Mouse (Mus musculus): ENCODE results near the gene Kntc1.
"Not testable (repeated sequence)": the region's sequence is repeated elsewhere in the genome, so short reads cannot be mapped to it uniquely, and the experiment has no call there.

Kntc1 gene

GRCm38 (mm10) chr5:123749065-123750064 is at the start of gene Kntc1, which contains the start of gene Rsrc2:
Kntc1 (plus strand) TSS chr5:123749716.
Rsrc2 (minus strand) TSS chr5:123749414.
- peak; percentile 97 for DNase-seq (ENCODE audit: low spot score)

GRCm38 (mm10) chr5:123700625-123701024 is 48.9 kb upstream of the Kntc1 start:
- peak; percentile 61 for DNase-seq (ENCODE audit: low spot score)

GRCm38 (mm10) chr5:123708598-123708997 is 40.9 kb upstream of the Kntc1 start:
- DNase-seq (ENCODE audit: low spot score) = no peak

GRCm38 (mm10) chr5:123709571-123709970 is 39.9 kb upstream of the Kntc1 start:
- no peak for DNase-seq (ENCODE audit: low spot score)

GRCm38 (mm10) chr5:123713782-123714181 is 35.7 kb upstream of the Kntc1 start:
- DNase-seq (ENCODE audit: low spot score) = no peak

GRCm38 (mm10) chr5:123714622-123715021 is 34.9 kb upstream of the Kntc1 start:
- DNase-seq (ENCODE audit: low spot score) = no peak

GRCm38 (mm10) chr5:123720328-123721311 is 28.9 kb upstream of the Kntc1 start, which contains the start of gene Zcchc8:
Zcchc8 (minus strand) TSS chr5:123721100.
- peak; percentile 92 for DNase-seq (ENCODE audit: low spot score)

GRCm38 (mm10) chr5:123723816-123724215 is 25.7 kb upstream of the Kntc1 start:
- not testable (repeated sequence) for DNase-seq (ENCODE audit: low spot score)

GRCm38 (mm10) chr5:123730981-123731380 is 18.5 kb upstream of the Kntc1 start:
- DNase-seq (ENCODE audit: low spot score) = no peak

GRCm38 (mm10) chr5:123744358-123744757 is 5.2 kb upstream of the Kntc1 start:
- DNase-seq (ENCODE audit: low spot score) = no peak

- DNase-seq (ENCODE audit: low spot score) = no peak
These were observed 3.3 kb upstream of the Kntc1 start for GRCm38 (mm10) chr5:123746253-123746652.

- no peak for DNase-seq (ENCODE audit: low spot score)
These were observed 1.9 kb upstream of the Kntc1 start for GRCm38 (mm10) chr5:123747604-123748003.

- DNase-seq (ENCODE audit: low spot score) = no peak
These were observed 1.0 kb upstream of the Kntc1 start for GRCm38 (mm10) chr5:123748339-123749064.

GRCm38 (mm10) chr5:123765506-123765905 is 16.0 kb downstream of the Kntc1 start:
- DNase-seq (ENCODE audit: low spot score) = no peak

GRCm38 (mm10) chr5:123766455-123766854 is 16.9 kb downstream of the Kntc1 start:
- not testable (repeated sequence) for DNase-seq (ENCODE audit: low spot score)

GRCm38 (mm10) chr5:123773441-123773840 is 23.9 kb downstream of the Kntc1 start:
- no peak for DNase-seq (ENCODE audit: low spot score)

- DNase-seq (ENCODE audit: low spot score) = no peak
These were observed 31.2 kb downstream of the Kntc1 start for GRCm38 (mm10) chr5:123780716-123781115.

- no peak for DNase-seq (ENCODE audit: low spot score)
These were observed 32.3 kb downstream of the Kntc1 start for GRCm38 (mm10) chr5:123781864-123782263.

GRCm38 (mm10) chr5:123788976-123789375 is 39.5 kb downstream of the Kntc1 start:
- no peak for DNase-seq (ENCODE audit: low spot score)

GRCm38 (mm10) chr5:123793081-123793480 is 43.6 kb downstream of the Kntc1 start:
- no peak for DNase-seq (ENCODE audit: low spot score)

- DNase-seq (ENCODE audit: low spot score) = no peak
These were observed 56.8 kb downstream of the Kntc1 start for GRCm38 (mm10) chr5:123806334-123806733.
